Mouse (Mus musculus) ES-E14 (cell line): ENCODE measurements around the gene 1700001L19Rik. TPM values are rescaled to one million over a fixed set of nuclear protein-coding genes. Genes with fewer than 3 reads are reported as not detected.

Experiments used
- DNase-seq: peaks from one replicate; pipeline ENCODE4 v3.0.0-alpha.2; 2013; ENCODE audit warnings: low read depth, low spot score
- H3K27ac ChIP-seq: 2 replicates; pipeline ENCODE4 v1.5.1; 2012; ENCODE audit warnings: low read depth, mild to moderate bottlenecking, low read length, moderate library complexity, mixed read lengths; ENCODE audit not compliant: poor library complexity, insufficient read depth, severe bottlenecking
- H3K36me3 ChIP-seq: 2 replicates; pipeline ENCODE4 v1.6.1; 2012; ENCODE audit warnings: mild to moderate bottlenecking, low read length, moderate library complexity, mixed read lengths; ENCODE audit not compliant: control insufficient read depth, poor library complexity, insufficient read depth, severe bottlenecking
- H3K4me1 ChIP-seq, 2 experiments: fragments of 150-350 bp in 1 of 2; sonication (generic) in 1 of 2; 2 replicates each; pipeline ENCODE4 v1.6.1; 2012; ENCODE audit warnings: low read length in 2 of 2, mild to moderate bottlenecking in 1 of 2, mixed read lengths in 1 of 2; ENCODE audit not compliant: control insufficient read depth in 2 of 2, insufficient read depth in 2 of 2, poor library complexity in 1 of 2
- H3K4me3 ChIP-seq, 2 experiments: fragments of 150-350 bp in 1 of 2; sonication (generic) in 1 of 2; 2 replicates each; pipeline ENCODE4 v1.5.1; 2012; ENCODE audit warnings: low read length in 2 of 2, low read depth in 1 of 2, mild to moderate bottlenecking in 1 of 2, mixed read lengths in 1 of 2; ENCODE audit not compliant: insufficient read depth in 1 of 2, poor library complexity in 1 of 2, severe bottlenecking in 1 of 2
- H3K9ac ChIP-seq: 2 replicates; pipeline ENCODE4 v1.6.1; 2012; ENCODE audit warnings: low read depth, mild to moderate bottlenecking, low read length, mixed read lengths; ENCODE audit not compliant: poor library complexity, insufficient read depth, severe bottlenecking
- H3K9me3 ChIP-seq: fragments of 150-350 bp; sonication (generic); 2 replicates; pipeline ENCODE4 v1.6.1; 2012; ENCODE audit warnings: low read depth, mild to moderate bottlenecking, low read length; ENCODE audit not compliant: control insufficient read depth, insufficient read depth
- CHD2 ChIP-seq: IDR thresholded peaks from 2 replicates; pipeline ENCODE4 v1.6.1; 2014; ENCODE audit warnings: mild to moderate bottlenecking, low read depth, low read length, inconsistent platforms
- HCFC1 ChIP-seq: IDR thresholded peaks from 2 replicates; pipeline ENCODE4 v1.6.1; 2012; ENCODE audit warnings: low read length, inconsistent platforms, borderline replicate concordance; ENCODE audit not compliant: insufficient read depth
- MAFK ChIP-seq: IDR thresholded peaks from 2 replicates; pipeline ENCODE4 v1.6.1; 2014; ENCODE audit warnings: mild to moderate bottlenecking, low read depth, low read length, inconsistent platforms; ENCODE audit not compliant: insufficient read depth
- ZC3H11A ChIP-seq: IDR thresholded peaks from 2 replicates; pipeline ENCODE4 v1.6.1; 2012; ENCODE audit warnings: low read depth, mild to moderate bottlenecking, inconsistent platforms, low read length, borderline replicate concordance
- ZNF384 ChIP-seq: IDR thresholded peaks from 2 replicates; pipeline ENCODE4 v1.6.1; 2012; ENCODE audit warnings: low read depth, low read length, inconsistent platforms
- in situ Hi-C, 2 experiments: fragments of 600-800 bp; cut with MboI; formaldehyde crosslinking; loops; one replicate each; pipeline ENCODE4 v1.15.1; 2025; ENCODE audit warnings: low sequenced_read_pairs in 2 of 2, inconsistent platforms in 1 of 2; ENCODE audit not compliant: unreplicated experiment in 2 of 2
- total RNA-seq: library from RNA; depleted of rRNA; stranded (reverse); fragments of 300-350 nt; gene quantifications from 2 replicates; pipeline ENCODE4 v1.2.3, GENCODE M21; 2012

Gene 1700001L19Rik
- total RNA-seq, 1 experiment, result 0.27 TPM

DNA sequence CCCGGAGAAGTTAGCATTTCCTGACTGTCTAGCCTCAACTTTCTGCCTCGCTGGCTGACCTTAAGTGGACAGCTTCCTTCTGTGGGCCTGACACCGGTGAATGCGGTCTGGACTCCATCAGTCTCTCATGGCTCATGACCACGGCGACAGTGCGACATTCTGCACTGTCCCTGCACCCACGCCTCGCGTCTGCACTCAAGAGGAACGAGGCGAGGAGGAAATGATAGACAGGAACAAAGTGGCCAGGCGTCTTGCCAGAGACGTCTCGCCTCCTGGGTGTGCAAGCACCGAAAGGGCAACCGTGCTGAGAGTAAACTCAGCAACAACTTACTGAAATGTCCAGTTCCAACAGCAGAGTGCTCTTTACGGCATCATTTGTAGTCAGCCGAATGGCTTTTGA lies 25.0 kb upstream of the 1700001L19Rik start:
- TF ChIP-seq CHD2 (no peak), HCFC1 (no peak), MAFK (no peak), ZC3H11A (no peak), ZNF384 (no peak)
- no peak for DNase-seq
- Histone ChIP-seq H3K4me3 (no peak overlapping the region), H3K36me3 (peaks cover 50% of the 10 kb centered on the region), H3K9me3 (no peaks in the 10 kb centered on the region), H3K27ac (no peak overlapping the region), H3K9ac (no peak overlapping the region), H3K4me1 (peaks cover 4 to 9% of the 10 kb centered on the region in 2 experiments; a peak in 2 of 4 replicates)
- in situ Hi-C loops, result no loop called here

DNA sequence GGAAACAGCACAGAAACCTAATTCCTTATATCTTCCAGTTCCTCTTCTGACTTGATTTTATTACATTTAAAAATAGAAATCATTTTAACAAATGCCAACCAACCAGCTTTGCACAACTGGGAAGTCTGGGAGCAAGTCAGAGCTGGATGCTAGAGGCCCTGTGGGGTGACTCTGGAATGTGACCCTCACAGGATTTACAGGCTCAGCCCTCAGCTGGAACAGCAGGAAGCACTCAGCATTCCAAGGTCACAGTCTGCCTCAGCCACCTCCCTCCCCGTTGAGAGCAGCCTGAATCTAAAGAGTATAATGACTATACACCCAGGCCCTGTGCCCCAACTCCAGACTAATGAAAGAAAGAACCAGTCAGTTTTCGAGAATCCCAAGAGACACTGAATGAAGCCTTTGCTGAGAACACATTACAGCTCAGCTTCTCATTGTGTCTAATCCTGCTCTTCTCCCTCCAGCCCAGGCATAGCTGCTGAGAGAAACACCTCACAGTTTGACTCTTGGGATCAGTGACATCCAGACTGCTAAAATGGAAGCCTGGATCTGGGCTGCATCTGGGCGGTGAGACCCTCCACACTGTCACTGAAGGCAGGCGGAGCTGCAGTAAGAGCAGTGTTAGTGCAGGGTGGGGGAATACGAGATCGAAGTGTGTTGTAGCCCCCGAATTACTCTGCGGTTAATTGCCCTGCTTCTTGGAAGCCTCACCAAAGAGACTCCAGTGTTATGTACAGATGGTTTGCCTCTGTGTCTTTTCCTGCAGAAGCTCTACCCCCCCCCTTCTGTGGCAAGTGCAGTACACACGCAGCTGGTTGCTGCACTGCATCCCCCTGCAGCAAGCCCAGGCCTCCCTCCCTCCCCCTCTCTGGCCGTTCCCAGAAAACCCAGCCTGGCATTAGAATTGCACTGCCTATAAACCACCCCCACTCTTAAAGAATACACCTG lies 24.0 kb upstream of the 1700001L19Rik start:
- Histone ChIP-seq H3K9ac (no peak overlapping the region), H3K4me1 (peaks cover 4 to 9% of the 10 kb centered on the region in 2 experiments; a peak in 2 of 4 replicates), H3K9me3 (no peaks in the 10 kb centered on the region), H3K27ac (peak overlapping the region; percentile 14; the same call in 1 of the 2 replicates), H3K4me3 (no peak overlapping the region), H3K36me3 (peaks cover 53% of the 10 kb centered on the region)
- in situ Hi-C loops, result no loop called here
- no peak for TF ChIP-seq CHD2
- no peak for DNase-seq

DNA sequence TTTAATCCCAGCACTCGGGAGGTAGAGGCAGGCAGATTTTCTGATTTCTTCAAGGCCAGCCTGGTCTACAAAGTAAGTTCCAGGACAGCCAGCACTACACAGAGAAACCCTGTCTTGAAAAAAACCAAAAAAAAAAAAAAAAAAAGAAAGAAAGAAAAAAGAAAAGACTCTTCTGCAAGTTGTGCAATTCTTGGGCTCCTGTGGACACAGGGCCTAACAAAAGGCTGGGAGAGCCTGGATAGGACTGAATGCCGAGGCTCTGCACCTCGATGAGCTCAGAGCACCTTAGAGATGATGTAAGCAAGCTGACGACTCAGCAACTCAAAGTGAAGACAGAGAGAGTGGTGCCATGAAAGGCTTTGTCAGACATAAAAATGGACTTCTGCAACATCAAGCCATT lies 22.8 kb upstream of the 1700001L19Rik start:
- Histone ChIP-seq H3K4me1 (peaks cover 4 to 9% of the 10 kb centered on the region in 2 experiments; a peak in 2 of 4 replicates), H3K9me3 (no peaks in the 10 kb centered on the region), H3K4me3 (no peak overlapping the region), H3K27ac (no peak overlapping the region), H3K36me3 (peaks cover 57% of the 10 kb centered on the region), H3K9ac (no peak overlapping the region; the same call in 1 of the 2 replicates)
- TF ChIP-seq HCFC1, result no peak
- TF ChIP-seq MAFK, result no peak
- TF ChIP-seq ZC3H11A, result no peak
- peak; percentile 69 for TF ChIP-seq ZNF384
- no peak for TF ChIP-seq CHD2
- in situ Hi-C loops, result no loop called here
- DNase-seq, result no peak

DNA sequence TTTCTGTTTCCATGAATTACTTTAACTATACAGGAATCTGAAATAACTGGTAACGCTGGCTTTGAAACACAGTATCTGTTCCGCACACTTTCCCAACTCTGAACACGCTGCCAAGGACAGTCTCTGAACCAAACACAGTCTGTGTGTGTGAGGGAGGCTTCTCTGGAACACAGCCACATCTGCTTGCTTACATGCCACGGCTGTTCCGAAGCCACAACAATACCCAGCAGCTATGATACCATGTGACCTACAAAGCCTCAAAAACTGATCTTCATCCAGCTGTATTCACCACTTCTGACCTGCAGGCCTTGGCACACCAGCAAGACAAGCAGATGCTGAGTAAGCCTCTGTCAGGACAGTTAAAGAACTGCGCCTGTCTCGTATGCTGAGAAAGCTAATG lies 19.3 kb upstream of the 1700001L19Rik start:
- DNase-seq, result no peak
- in situ Hi-C loops, result no loop called here
- Histone ChIP-seq H3K9me3 (no peaks in the 10 kb centered on the region), H3K4me3 (no peak overlapping the region), H3K4me1 (peaks cover 5% of the 10 kb centered on the region in 2 experiments; a peak in 3 of 4 replicates), H3K27ac (no peak overlapping the region), H3K36me3 (peaks cover 42% of the 10 kb centered on the region), H3K9ac (no peak overlapping the region)
- TF ChIP-seq CHD2, result no peak
